Mouse (Mus musculus) frontal cortex, adult 2 months (tissue): ENCODE measurements around the gene Psmc3ip. TPM values are rescaled to one million over a fixed set of nuclear protein-coding genes. Genes with fewer than 3 reads are reported as not detected.

ENCODE experiments used
- DNase-seq, 2 experiments: peaks; one replicate each; pipeline ENCODE4 v3.0.0; 2022; ENCODE audit warnings: low spot score in 1 of 2; ENCODE audit errors: extremely low spot score in 1 of 2
- polyA plus RNA-seq: library from polyadenylated mRNA; depleted of rRNA; stranded (reverse); fragments of >200 nt; gene quantifications from 2 replicates; pipeline ENCODE4 v1.2.3, GENCODE M21; 2012; rRNA removed

Gene Psmc3ip
- polyA plus RNA-seq, 1 experiment: 7.8 TPM

- DNase-seq: no peak
Observed at GRCm38 (mm10) chr11:101058726-101059125, 36.5 kb downstream of the Psmc3ip start.

GRCm38 (mm10) chr11:101057860-101058259, 37.4 kb downstream of the Psmc3ip start:
- peak; percentile 58 to 93 for DNase-seq

- DNase-seq: no peak
Observed at GRCm38 (mm10) chr11:101056885-101057284, 38.4 kb downstream of the Psmc3ip start.

GRCm38 (mm10) chr11:101055418-101055817, 39.8 kb downstream of the Psmc3ip start:
- no peak for DNase-seq

- no peak for DNase-seq
Observed at GRCm38 (mm10) chr11:101053974-101054373, 41.3 kb downstream of the Psmc3ip start.

GRCm38 (mm10) chr11:101052751-101053473, 42.3 kb downstream of the Psmc3ip start:
- DNase-seq: no peak

GRCm38 (mm10) chr11:101051617-101052016, 43.6 kb downstream of the Psmc3ip start:
- DNase-seq: no peak

- DNase-seq: peak in 1 of 2 experiments; percentile 57
Observed at GRCm38 (mm10) chr11:101051051-101051493, 44.2 kb downstream of the Psmc3ip start.

GRCm38 (mm10) chr11:101050359-101050758, 44.9 kb downstream of the Psmc3ip start:
- peak in 1 of 2 experiments; percentile 57 for DNase-seq

GRCm38 (mm10) chr11:101047502-101047901, 47.7 kb downstream of the Psmc3ip start:
- no peak for DNase-seq

- no peak for DNase-seq
Observed at GRCm38 (mm10) chr11:101046440-101046839, 48.8 kb downstream of the Psmc3ip start.

- no peak for DNase-seq
Observed at GRCm38 (mm10) chr11:101045826-101046225, 49.4 kb downstream of the Psmc3ip start.

Other genes with a start within 250 kb of the Psmc3ip start
- 28.7 and 29.6 TPM in 2 replicates for gene Stat5b, start 244.7 kb downstream of the Psmc3ip start, polyA plus RNA-seq
- 3.4 and 3.7 TPM in 2 replicates for gene Stat5a, start 236.1 kb downstream of the Psmc3ip start, polyA plus RNA-seq
- gene Stat3, start 155.9 kb downstream of the Psmc3ip start, polyA plus RNA-seq: 49.1 TPM in 2 replicates
- 20.9 and 21.0 TPM in 2 replicates for gene Cavin1, start 124.5 kb downstream of the Psmc3ip start, polyA plus RNA-seq
- gene Atp6v0a1, start 86.0 kb downstream of the Psmc3ip start, polyA plus RNA-seq: 312 and 317 TPM in 2 replicates
- 11.8 and 13.0 TPM in 2 replicates for gene Naglu, start 25.4 kb downstream of the Psmc3ip start, polyA plus RNA-seq
- gene Hsd17b1, start 17.0 kb downstream of the Psmc3ip start, polyA plus RNA-seq: 0.46 and 0.55 TPM in 2 replicates
- gene Coasy, start 12.9 kb downstream of the Psmc3ip start, polyA plus RNA-seq: 30.8 and 34.1 TPM in 2 replicates
- gene Mlx, start 8.2 kb downstream of the Psmc3ip start, polyA plus RNA-seq: 52.0 and 56.0 TPM in 2 replicates
- 66.2 and 66.5 TPM in 2 replicates for gene Retreg3, start 24.5 kb upstream of the Psmc3ip start, polyA plus RNA-seq
- gene Tubg1, start 24.5 kb upstream of the Psmc3ip start, polyA plus RNA-seq: 21.5 and 24.7 TPM in 2 replicates
- 56.4 and 58.0 TPM in 2 replicates for gene Tubg2, start 60.5 kb upstream of the Psmc3ip start, polyA plus RNA-seq
- gene Cntnap1, start 75.1 kb upstream of the Psmc3ip start, polyA plus RNA-seq: 65.8 TPM in 2 replicates
- gene Plekhh3, start 75.9 kb upstream of the Psmc3ip start, polyA plus RNA-seq: 15.8 and 17.9 TPM in 2 replicates
- gene Ccr10, start 80.0 kb upstream of the Psmc3ip start, polyA plus RNA-seq: 0.36 and 0.42 TPM in 2 replicates
- gene Ezh1, start 131.0 kb upstream of the Psmc3ip start, polyA plus RNA-seq: 44.8 and 50.3 TPM in 2 replicates
- gene Ramp2, start 150.6 kb upstream of the Psmc3ip start, polyA plus RNA-seq: 65.6 and 82.1 TPM in 2 replicates
- 63.8 TPM in 2 replicates for gene Vps25, start 158.3 kb upstream of the Psmc3ip start, polyA plus RNA-seq
- gene Wnk4, start 165.1 kb upstream of the Psmc3ip start, polyA plus RNA-seq: 10.8 and 12.5 TPM in 2 replicates
- gene Cntd1, start 183.6 kb upstream of the Psmc3ip start, polyA plus RNA-seq: 0.71 and 0.84 TPM in 2 replicates
- gene Coa3, start 183.7 kb upstream of the Psmc3ip start, polyA plus RNA-seq: 147 and 151 TPM in 2 replicates
- gene Becn1, start 206.8 kb upstream of the Psmc3ip start, polyA plus RNA-seq: 177 and 195 TPM in 2 replicates
- 101 and 108 TPM in 2 replicates for gene Psme3, start 220.8 kb upstream of the Psmc3ip start, polyA plus RNA-seq
- 4.5 and 5.1 TPM in 2 replicates for gene Aoc2, start 229.6 kb upstream of the Psmc3ip start, polyA plus RNA-seq
- gene Aoc3, start 235.2 kb upstream of the Psmc3ip start, polyA plus RNA-seq: 0.71 and 0.88 TPM in 2 replicates